Mouse (Mus musculus) midbrain, embryonic 14.5 days (tissue): Measurements from ENCODE around the gene Dcaf5. TPM values are rescaled to one million over a fixed set of nuclear protein-coding genes. Genes with fewer than 3 reads are reported as not detected.

Source experiments
- ATAC-seq: fragments of 200-750 bp; cut with Nextera tagmentation; 2 replicates; pipeline ENCODE4 v1.8.0; 2017; ENCODE audit warnings: moderate number of reproducible peaks, moderate library complexity; ENCODE audit not compliant: low FRiP score, low TSS enrichment
- DNase-seq: peaks from one replicate; pipeline ENCODE4 v3.0.0-alpha.2; 2015
- H3K27ac ChIP-seq: fragments of 300-500 bp; sonication (generic); replicated peaks from 2 replicates; pipeline ENCODE4 v1.5.1; 2014; ENCODE audit warnings: mild to moderate bottlenecking, low read depth, low read length, moderate library complexity
- H3K27me3 ChIP-seq: fragments of 300-500 bp; sonication (generic); 2 replicates; pipeline ENCODE4 v1.6.1; 2014; ENCODE audit warnings: low read length, control low read depth, mixed read lengths; ENCODE audit not compliant: control insufficient read depth, insufficient read depth
- H3K36me3 ChIP-seq: fragments of 300-500 bp; sonication (generic); 2 replicates; pipeline ENCODE4 v1.6.1; 2014; ENCODE audit warnings: low read length, control low read depth; ENCODE audit not compliant: control insufficient read depth, insufficient read depth
- H3K4me1 ChIP-seq: fragments of 300-500 bp; sonication (generic); 2 replicates; pipeline ENCODE4 v1.6.1; 2014; ENCODE audit warnings: mild to moderate bottlenecking, antibody characterized with exemption, low read length, control low read depth; ENCODE audit not compliant: control insufficient read depth, insufficient read depth
- H3K4me2 ChIP-seq: fragments of 300-500 bp; sonication (generic); 2 replicates; pipeline ENCODE4 v1.6.1; 2014; ENCODE audit warnings: mild to moderate bottlenecking, low read length, moderate library complexity
- H3K4me3 ChIP-seq: fragments of 300-500 bp; sonication (generic); replicated peaks from 2 replicates; pipeline ENCODE4 v1.5.1; 2014; ENCODE audit warnings: low read depth, low read length
- H3K9ac ChIP-seq: fragments of 300-500 bp; sonication (generic); replicated peaks from 2 replicates; pipeline ENCODE4 v1.6.1; 2014; ENCODE audit warnings: mild to moderate bottlenecking, low read length, moderate library complexity
- H3K9me3 ChIP-seq: fragments of 300-500 bp; sonication (generic); 2 replicates; pipeline ENCODE4 v1.6.1; 2016; ENCODE audit warnings: low read length, control low read depth, mixed read lengths; ENCODE audit not compliant: control insufficient read depth
- WGBS: fragments of 180-500 bp; shearing (Covaris S2); extraction: QIAGEN DNeasy Blood & Tissue Kit; methylation state at CpG from one replicate; pipeline ENCODE4 v1.1.7; 2014; 5-methylcytosine and 5-hydroxymethylcytosine counted together
- polyA plus RNA-seq: library from polyadenylated mRNA; unstranded; fragments of >200 nt; fragmentation: Nextera tagmentation; extraction: Ambion mirVana; gene quantifications from 2 replicates; pipeline ENCODE4 v1.2.1, GENCODE M21; 2014

Dcaf5 gene
- polyA plus RNA-seq, 1 experiment from 2014 or later: 29.9 TPM

DNA sequence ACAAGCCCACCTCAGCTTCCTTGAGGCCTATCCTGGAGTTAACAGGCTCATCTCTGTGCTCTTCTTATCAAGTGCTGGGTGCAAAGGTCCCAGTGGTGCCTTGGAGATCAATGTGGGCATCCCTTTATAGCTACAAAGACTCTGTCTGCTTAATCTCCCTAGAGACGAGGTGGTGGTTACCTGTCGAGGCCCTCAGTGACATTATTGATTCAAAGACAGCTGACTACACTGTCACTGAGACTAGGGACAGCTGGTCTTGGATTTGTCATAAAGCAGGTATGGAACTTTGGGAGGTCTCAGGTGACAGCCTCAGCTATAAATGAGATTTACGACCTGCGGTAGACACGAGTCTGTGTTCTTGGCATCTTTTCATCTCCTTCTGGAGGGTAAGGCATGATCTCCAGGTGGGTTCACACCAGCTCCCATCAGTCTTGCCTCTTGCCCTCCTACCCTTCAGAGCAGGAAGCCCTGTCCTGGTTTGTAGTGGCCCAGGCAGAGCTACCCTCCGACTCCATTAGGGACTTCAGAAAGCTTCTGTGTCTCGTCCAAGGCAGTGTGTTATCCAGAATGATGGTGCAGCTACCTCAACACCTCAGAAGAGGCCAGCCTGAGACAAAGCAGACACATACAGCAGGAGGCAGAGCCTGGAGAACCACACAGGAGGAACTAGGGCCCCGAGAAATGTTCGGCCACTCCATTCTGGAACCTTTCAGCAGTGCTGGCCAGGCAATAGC lies 112.2 kb downstream of the Dcaf5 start:
- Histone ChIP-seq H3K4me1 (0 out of 2 replicates have a peak, but pooled peaks cover 2% of the 10 kb centered on the region), H3K4me3 (no peak overlapping the region), H3K36me3 (no peaks in the 10 kb centered on the region), H3K9ac (no peak overlapping the region), H3K27me3 (no peaks in the 10 kb centered on the region), H3K27ac (no peak overlapping the region), H3K9me3 (no peaks in the 10 kb centered on the region), H3K4me2 (no peak overlapping the region)
- DNase-seq (no peak), ATAC-seq (no peak)
- WGBS: 83% methylated on average over 9 of the region's 9 CpGs

- H3K27ac ChIP-seq: no peak overlapping the region
Measured at GRCm38 (mm10) chr12:80323371-80324050, 112.9 kb downstream of the Dcaf5 start.

DNA sequence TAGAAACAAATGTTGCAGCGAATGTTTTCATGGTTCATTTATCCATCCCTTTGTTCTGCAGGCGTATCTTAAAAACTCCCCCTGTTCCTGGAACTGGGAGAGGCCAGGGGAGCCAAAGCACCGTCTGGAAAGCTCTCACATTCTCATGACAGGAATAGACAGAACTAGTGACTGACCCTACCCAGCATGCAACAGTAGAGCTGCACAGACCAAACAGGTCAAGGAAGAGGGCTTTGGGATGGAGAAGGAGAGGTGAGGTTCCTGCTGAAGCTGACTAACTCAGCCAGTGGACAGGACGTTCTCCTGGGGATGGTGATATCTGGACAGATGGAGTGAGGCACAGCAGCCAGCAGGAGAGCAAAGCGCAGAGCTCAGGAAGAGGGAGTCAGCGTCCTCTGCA lies 113.9 kb downstream of the Dcaf5 start:
- 0 out of 2 replicates have a peak, but pooled peaks cover 2% of the 10 kb centered on the region for H3K4me1 ChIP-seq
- H3K27ac ChIP-seq: no peak overlapping the region
- no peak for ATAC-seq
- no peaks in the 10 kb centered on the region for H3K27me3 ChIP-seq
- H3K36me3 ChIP-seq: no peaks in the 10 kb centered on the region
- H3K9ac ChIP-seq: no peak overlapping the region
- 64% methylated on average over 6 of the region's 6 CpGs for WGBS
- H3K4me3 ChIP-seq: no peak overlapping the region
- no peak for DNase-seq
- H3K9me3 ChIP-seq: no peaks in the 10 kb centered on the region
- no peak overlapping the region for H3K4me2 ChIP-seq

More at GRCm38 (mm10) chr12:80323371-80324050, 112.9 kb downstream of the Dcaf5 start:
- Histone ChIP-seq H3K27me3 (no peaks in the 10 kb centered on the region), H3K4me3 (no peak overlapping the region), H3K9ac (no peak overlapping the region), H3K9me3 (no peaks in the 10 kb centered on the region), H3K36me3 (no peaks in the 10 kb centered on the region), H3K4me2 (no peak overlapping the region), H3K4me1 (0 out of 2 replicates have a peak, but pooled peaks cover 2% of the 10 kb centered on the region)
- no peak for DNase-seq
- 69% methylated on average over 8 of the region's 8 CpGs for WGBS
- ATAC-seq: no peak

DNA sequence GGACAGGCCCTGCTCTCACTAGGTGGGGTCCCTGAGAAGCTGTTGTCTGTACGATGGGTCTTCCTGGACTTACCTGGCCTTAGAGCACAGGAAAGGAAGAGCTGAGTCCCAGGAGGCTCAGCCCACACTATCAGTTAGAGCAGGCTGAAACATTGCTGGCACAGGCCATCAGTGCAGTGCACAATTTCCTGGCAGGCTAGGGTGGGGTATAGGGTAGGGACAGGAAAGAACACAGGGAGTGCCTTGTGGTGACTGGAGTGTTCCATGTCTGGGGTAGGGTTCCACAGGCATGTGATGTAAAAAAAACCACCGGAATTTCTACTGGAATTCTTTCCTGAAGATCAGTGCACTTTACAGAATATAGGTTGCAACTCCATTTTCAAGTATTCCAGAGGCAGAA lies 117.3 kb downstream of the Dcaf5 start:
- ATAC-seq: no peak
- Histone ChIP-seq H3K4me2 (no peak overlapping the region), H3K27ac (no peak overlapping the region), H3K9ac (no peak overlapping the region), H3K27me3 (no peaks in the 10 kb centered on the region), H3K36me3 (no peaks in the 10 kb centered on the region), H3K9me3 (no peaks in the 10 kb centered on the region), H3K4me3 (no peak overlapping the region), H3K4me1 (0 out of 2 replicates have a peak, but pooled peaks cover 1% of the 10 kb centered on the region)
- DNase-seq: no peak
- 82% methylated on average over 2 of the region's 2 CpGs for WGBS

- H3K4me3 ChIP-seq: no peak overlapping the region
- ATAC-seq (no peak), DNase-seq (no peak)
- no peaks in the 10 kb centered on the region for H3K4me1 ChIP-seq
- 97% methylated on average over 2 of the region's 2 CpGs for WGBS
- no peaks in the 10 kb centered on the region for H3K36me3 ChIP-seq
- H3K4me2 ChIP-seq: no peak overlapping the region
- no peaks in the 10 kb centered on the region for H3K27me3 ChIP-seq
- H3K9ac ChIP-seq: no peak overlapping the region
- H3K9me3 ChIP-seq: no peaks in the 10 kb centered on the region
- H3K27ac ChIP-seq: no peak overlapping the region
Measured at GRCm38 (mm10) chr12:80315321-80315720, 121.1 kb downstream of the Dcaf5 start.

DNA sequence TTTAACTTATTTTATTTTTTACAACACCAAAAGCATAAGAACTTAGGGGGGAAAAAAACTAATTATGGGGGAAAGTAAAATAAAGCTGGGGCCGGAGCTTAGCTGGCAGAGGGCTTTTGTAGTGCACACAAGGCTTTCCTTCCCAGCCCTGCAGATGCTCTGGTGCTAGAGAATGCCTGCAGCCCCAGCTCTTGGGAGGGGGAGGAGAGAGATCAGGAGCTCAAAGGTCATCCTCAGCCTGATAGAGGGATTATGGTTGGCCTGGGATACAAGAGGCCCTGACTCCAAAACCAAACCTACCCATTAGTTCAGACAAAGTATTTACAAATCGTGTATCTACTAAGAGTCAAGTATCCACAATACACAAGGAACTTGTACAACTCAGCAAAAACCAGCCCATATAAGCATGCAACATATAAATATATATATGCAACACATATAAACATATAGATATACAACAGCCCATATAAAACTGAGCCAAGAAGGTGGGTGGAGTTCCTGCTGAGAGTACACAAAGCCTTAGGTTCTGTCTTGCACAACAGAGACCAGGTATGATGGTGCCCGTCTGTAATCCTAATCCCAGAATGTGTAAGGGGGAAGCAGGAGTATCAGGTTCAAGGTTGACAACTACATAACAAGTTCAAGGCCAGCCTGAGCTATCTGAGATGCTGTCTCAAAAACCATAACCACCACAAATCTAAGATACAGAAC lies 124.3 kb downstream of the Dcaf5 start:
- H3K9me3 ChIP-seq: no peaks in the 10 kb centered on the region
- H3K9ac ChIP-seq: no peak overlapping the region
- H3K27me3 ChIP-seq: no peaks in the 10 kb centered on the region
- no peaks in the 10 kb centered on the region for H3K36me3 ChIP-seq
- no peak for ATAC-seq
- 38% methylated on average over 3 of the region's 3 CpGs for WGBS
- no peak overlapping the region for H3K27ac ChIP-seq
- H3K4me2 ChIP-seq: no peak overlapping the region
- H3K4me3 ChIP-seq: no peak overlapping the region
- H3K4me1 ChIP-seq: no peaks in the 10 kb centered on the region
- no peak for DNase-seq

DNA sequence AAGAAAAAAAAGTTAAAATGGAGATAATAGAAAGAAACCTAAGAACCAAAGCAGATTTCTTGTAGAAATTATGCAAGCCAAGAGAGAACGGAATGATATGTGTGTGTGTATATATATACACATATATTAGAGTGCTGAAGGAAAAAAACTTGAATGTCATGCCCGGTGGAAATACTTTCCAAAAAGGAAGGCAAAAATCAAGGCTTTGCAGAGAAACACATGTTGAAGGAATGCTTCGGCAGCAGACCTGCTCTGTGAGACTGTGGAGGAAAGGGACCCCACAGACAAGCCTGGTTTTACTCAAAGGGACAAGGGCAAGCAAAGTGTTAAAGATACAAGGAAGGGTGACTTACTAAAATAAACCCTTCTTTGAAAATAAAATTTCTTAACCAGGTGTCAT lies 128.8 kb downstream of the Dcaf5 start:
- Histone ChIP-seq H3K27ac (no peak overlapping the region), H3K36me3 (no peaks in the 10 kb centered on the region), H3K9me3 (no peaks in the 10 kb centered on the region), H3K4me1 (no peaks in the 10 kb centered on the region), H3K27me3 (no peaks in the 10 kb centered on the region), H3K9ac (no peak overlapping the region), H3K4me3 (no peak overlapping the region), H3K4me2 (no peak overlapping the region)
- ATAC-seq (no peak), DNase-seq (no peak)
- WGBS: 93% methylated on average over 3 of the region's 3 CpGs

DNA sequence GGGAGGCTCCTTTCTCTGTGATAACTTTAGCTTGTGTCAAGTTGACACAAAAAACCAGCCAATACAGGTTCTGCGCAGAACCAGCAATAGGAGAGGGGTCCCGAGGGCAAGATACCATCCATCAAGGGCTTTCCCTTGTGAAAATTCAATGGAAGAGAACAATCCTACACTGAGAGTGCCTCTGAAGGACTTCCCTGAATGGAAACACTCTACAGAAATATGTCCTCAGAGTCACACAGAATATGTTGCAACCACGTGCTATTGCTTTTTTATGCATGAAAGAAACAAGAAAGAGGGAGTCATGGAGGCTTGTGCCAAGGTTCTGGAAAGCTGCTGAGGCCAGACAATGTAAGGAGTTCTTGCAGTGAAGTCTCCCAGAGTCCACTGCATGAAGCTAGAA lies 131.9 kb downstream of the Dcaf5 start:
- Histone ChIP-seq H3K4me1 (no peaks in the 10 kb centered on the region), H3K27me3 (no peaks in the 10 kb centered on the region), H3K4me3 (no peak overlapping the region), H3K9ac (no peak overlapping the region), H3K9me3 (no peaks in the 10 kb centered on the region), H3K36me3 (no peaks in the 10 kb centered on the region), H3K27ac (no peak overlapping the region), H3K4me2 (no peak overlapping the region)
- no peak for ATAC-seq
- WGBS: 96% methylated on average over 3 of the region's 3 CpGs
- DNase-seq: no peak
